Mouse (Mus musculus): ENCODE data around the gene Ubl7. TPM values are rescaled to one million over a fixed set of nuclear protein-coding genes. Genes with fewer than 3 reads are reported as not detected.
"Not testable (repeated sequence)": the region's sequence is repeated elsewhere in the genome, so short reads cannot be mapped to it uniquely, and the experiment has no call there.

Ubl7 gene
- total RNA-seq (2017): 11.9 and 25.7 TPM in 2 replicates

DNA sequence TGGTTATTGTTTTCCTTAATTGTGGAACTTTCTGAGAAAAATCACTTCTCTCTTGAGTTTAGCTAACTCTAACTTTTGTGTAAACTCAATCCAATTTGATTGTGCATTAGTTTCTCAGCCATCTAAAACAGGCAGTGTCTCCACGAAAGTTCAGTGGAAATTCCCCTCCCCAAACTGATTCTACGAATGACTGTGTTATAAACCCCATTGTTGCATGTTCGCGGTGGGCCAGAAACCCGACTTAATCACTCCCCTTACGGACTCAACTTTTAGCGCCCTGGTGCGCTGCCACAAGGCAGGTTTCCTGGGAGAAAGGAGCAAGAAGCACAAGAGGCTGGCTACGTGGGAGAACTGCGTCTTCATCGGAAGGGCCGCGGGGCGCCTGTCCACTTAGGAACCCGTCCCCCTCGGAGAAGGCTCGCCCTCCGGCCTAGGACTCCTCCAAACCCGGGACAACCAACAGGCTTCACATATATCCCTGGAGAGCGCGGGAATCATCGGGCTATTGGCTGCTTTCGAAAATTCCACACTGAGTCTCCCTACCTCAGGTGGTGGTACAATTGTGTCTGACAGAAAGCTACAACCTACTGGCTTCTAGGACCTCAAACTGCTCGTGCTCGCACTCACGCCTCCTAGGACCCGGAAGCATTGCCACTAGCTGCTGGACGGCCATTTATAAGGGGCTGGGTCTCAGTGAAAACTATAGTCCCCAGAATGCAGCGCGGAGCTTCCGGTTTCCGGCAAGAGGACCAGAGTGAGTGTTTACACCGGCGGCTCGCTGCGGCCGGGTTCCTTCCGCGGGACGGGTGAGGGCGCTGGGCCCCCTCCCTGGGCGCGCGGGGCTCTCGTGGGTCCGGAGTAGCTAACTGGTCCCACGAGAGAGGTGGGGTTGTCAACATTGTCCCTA lies at the start of gene Ubl7:
Ubl7 (plus strand) TSS at position 726 of the 907 bp plus-strand sequence.
- peak; percentile 99 for ATAC-seq (replicated peaks; ENCODE audit: low read depth, poor library complexity, severe bottlenecking)

DNA sequence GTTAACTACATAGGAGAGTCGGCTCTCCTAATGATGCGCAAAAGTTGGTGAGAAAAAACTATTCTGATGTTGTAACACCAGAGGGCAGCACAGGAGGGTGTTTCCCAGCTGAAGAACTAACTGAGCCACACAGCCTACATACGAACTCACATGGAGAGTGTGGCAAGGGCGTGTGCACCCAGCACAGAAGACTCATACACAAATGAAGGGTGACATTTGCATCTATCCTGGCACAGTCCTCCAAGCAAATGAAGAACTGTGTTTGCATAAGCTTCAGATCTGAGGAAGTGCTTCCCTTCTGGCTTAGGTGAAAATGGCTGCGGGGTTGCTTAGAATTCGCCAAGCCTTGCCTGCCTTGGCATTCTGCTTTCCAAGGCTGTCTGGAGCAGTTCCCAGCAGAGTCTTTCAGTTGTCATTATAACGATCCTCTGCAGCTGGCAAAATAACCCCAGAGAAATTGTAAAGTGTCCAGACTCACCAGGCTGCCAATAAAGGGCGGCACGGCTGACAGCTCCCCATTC lies 48.8 kb upstream of the Ubl7 start:
- ATAC-seq (replicated peaks; ENCODE audit: low read depth, poor library complexity, severe bottlenecking): peak; percentile 90

DNA sequence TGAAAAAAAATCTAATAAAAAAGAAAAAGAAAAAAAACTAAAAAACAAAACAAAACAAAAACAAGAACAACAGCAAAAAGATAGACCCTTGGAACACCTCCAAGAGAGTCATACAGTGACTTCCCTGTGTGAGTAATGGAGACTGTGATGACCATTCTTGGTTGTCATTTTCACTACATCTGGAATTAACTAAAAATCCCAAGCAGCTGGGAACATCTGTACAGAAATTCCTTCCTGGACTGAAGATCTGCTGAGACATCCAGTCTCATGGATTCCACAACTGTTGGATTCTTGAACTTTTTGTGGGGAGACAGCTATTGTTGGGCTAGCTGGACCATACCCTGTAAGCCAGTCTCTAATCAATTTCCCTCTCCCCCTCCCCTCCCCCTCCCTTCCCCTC lies 46.4 kb upstream of the Ubl7 start:
- ATAC-seq (replicated peaks; ENCODE audit: low read depth, poor library complexity, severe bottlenecking): no peak

DNA sequence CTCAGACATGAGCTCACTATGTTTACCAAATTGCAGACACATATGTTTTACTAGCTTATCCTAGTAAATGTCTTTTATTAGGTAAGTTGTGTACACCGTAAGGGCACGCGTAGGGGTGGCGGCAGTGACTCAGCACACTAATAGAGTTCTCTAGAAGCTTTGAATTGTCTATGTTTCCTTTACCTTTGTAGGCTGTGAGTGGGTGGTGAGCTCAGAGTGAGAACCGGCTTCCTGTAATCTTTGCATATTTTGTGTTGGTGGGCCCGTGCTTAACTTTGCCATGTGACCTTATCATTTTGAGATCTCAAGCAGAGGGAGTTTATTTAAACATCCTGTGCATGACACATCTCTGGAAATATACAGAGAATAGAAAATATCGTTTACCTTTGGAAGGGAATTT lies 44.2 kb upstream of the Ubl7 start:
- ATAC-seq (replicated peaks; ENCODE audit: low read depth, poor library complexity, severe bottlenecking): no peak

DNA sequence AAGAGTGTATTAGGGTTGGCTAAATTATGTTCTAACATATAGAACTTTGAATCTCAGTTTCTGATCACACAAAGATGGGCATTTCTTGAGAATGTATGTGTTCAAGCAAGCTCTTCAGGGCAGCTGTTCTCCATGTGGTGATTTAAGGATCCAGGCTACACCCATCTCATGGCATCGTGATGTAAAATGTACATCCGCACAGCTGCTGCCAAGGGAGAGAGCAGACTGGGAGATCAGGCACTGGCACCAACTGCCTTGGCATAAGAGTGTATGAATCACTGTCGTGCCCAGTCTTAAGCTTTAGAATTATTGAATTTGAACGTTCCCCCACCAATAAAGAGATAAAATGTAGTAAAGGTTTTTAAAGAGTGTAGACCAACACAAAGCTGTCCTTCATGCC lies 43.5 kb upstream of the Ubl7 start:
- ATAC-seq (replicated peaks; ENCODE audit: low read depth, poor library complexity, severe bottlenecking): no peak

DNA sequence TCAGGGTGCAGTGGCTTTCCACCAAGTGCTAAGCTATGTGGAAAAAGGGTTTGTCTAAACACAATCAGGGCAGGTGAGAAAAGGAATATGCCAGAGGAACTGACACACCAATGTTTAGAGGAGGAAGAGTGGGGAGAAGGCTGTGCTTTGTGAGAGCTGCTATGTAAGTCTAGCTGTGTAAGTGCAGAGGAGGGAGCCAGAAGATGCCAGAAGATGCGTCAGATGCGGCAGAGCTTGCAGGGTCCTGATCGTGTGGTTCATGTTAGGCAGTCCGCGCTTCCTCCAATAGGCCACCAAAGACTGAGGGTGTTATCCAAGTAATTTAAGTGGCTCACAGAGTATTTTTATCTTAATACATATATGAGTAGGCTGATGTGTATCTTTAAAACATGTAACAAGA lies 42.9 kb upstream of the Ubl7 start:
- ATAC-seq (replicated peaks; ENCODE audit: low read depth, poor library complexity, severe bottlenecking): no peak

DNA sequence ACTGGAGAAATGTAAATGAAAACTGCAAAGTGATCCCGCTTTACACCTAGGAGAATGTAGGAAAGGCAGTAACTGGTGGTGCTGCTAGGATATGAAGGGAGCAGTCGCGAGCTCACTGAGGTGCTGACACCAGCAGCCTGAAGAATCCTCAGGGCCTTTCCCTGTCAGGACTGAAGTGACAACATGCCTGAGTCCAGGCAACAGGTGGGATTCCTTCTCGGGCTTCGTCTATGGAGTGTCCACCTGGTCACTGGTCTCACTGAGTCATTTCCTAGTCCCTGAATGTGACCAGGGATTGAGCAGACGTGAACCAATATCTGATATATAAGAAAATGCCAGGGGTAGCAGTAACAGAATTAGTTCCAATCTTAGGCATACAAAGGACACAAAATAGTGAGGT lies 42.0 kb upstream of the Ubl7 start:
- ATAC-seq (replicated peaks; ENCODE audit: low read depth, poor library complexity, severe bottlenecking): no peak

DNA sequence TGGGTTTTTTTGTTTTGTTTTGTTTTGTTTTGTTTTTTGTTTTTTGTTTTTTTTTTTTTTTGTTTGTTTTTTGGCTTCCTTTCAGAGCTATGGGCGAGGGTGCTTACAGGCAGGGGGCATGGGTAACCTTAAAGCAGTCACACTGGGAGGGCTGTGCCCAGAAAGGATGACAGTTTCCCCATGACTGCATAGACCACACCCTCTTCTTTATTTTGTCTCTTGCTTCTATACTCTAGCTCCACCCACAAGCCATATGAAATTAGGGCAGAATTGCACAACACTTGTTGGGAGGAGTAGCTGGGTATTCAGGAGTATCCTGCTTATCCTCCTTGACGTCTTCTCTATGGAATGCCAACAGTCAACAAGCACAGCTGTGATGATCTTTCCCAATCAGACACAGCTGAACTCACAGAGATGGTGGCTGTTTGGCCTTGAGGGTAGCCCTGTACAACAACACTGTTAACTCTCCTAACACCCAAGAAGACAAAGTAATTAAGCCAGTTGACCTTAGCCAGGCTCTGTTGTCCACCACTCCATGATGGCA lies 40.4 kb upstream of the Ubl7 start:
- ATAC-seq (replicated peaks; ENCODE audit: low read depth, poor library complexity, severe bottlenecking): no peak

DNA sequence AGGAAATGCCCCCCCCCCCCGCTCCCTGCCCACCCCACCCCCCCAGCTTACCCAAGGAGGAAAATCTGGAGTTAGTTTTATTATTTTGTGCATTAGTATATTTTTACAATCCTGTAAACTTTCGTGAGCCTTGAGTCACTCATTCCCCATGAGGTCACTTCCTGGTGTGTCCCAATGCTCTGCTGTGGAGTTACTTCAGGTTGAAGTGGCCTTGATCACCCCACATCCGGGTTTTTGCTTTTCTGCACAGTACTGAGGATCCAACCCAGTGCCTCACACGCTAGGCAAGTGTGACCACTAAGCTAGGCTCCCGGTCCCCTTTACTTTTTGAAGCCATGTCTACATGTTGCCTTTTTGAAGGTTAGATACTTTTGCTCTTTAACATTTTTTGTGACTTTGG lies 36.6 kb upstream of the Ubl7 start:
- 0 out of 2 replicates have a peak, but pooled peaks have one; percentile 25 for ATAC-seq (replicated peaks; ENCODE audit: low read depth, poor library complexity, severe bottlenecking)

DNA sequence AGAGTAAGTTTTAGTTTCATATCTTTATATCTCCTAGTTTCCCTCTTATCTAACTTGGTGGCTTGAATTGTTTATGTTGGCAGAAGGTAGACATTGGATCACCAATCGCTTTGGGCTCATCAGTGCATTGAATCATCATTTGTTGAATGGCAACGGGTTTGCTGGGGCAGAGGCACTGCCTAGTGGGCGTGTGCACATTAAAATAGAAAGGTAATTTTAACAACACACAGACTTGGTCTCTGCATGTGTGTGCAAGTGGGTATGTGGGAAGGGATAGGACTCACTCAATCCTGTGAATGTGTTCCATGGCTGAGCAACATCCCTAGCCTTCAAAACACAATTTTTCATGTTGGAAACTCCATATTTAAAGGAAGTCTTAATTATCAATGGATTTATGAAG lies 35.8 kb upstream of the Ubl7 start:
- ATAC-seq (replicated peaks; ENCODE audit: low read depth, poor library complexity, severe bottlenecking): no peak

DNA sequence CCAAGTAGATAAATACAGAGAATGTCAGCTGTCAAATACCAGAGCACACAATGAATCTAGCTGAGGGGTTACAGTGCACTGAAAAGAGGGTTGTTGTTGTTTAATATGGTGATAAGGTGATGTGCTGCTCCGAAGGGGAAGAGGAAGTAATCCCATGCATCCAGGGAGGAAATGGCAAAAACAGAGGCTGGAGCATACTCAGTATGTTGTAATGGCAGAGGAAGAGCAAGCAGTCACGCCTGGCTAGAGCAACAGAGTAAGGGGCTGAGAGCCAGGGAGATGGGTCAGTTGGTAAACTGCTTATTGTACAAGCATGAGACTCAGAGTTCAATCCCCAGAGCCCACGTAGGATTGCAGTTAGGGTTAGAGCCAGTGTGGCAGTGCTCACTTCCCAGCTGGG lies 31.6 kb upstream of the Ubl7 start:
- 0 out of 2 replicates have a peak, but pooled peaks have one; percentile 15 for ATAC-seq (replicated peaks; ENCODE audit: low read depth, poor library complexity, severe bottlenecking)

DNA sequence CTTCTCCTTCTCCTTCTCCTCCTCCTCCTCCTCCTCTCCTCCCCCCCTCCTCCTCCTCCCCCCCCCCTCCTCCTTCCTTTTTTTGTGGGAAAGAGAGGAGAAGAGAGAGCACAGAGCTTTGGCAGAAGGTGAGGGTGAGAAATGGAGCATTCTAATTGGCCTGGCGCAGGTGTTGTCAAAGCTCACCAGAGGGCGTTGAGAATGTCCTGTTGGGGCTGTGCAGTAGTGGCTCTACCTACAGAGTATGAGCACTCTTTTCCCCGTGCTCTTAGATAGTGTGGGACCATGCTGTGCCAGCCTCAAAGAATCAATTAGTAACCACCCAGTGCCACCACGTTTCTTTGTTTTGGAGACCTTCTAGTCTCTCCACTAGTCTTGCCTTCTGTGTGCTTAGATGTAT lies 30.5 kb upstream of the Ubl7 start:
- ATAC-seq (replicated peaks; ENCODE audit: low read depth, poor library complexity, severe bottlenecking): no peak

DNA sequence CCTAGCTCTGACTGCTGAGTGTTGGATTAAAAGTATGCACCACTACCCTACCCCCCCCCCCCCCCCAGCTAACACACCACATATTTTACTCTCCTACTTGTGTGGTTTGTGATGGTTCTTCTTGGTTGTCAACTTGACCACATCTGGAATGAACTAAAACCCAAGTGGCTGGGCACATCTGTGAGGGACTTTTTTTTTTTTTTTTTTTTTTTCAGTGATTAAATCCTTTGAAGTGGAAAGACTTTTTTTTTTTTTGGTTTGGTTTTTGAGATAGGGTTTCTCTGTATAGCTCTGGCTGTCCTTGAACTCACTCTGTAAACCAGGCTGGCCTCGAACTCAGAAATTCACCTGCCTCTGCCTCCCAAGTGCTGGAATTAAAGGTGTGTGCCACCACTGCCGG lies 29.0 kb upstream of the Ubl7 start:
- ATAC-seq (replicated peaks; ENCODE audit: low read depth, poor library complexity, severe bottlenecking): not testable (repeated sequence)

DNA sequence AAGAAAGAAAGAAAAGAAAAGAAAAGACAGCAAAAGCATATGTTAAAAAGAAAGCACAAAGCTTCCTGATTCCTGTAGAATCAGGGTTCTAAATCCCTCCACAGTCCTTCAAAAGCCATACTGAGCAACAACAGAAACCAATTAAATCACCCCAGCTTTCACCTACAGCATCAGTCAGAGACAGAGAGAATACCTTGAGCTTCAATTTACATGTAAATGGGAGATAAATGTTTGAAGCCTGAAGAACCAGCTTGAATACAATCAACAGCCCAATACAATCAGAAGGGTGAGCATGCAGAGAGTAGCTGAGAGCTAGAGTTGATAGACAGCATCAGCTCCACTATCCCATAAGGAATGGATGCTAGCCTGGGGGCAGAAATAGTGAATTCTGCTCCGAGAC lies 27.4 kb upstream of the Ubl7 start:
- ATAC-seq (replicated peaks; ENCODE audit: low read depth, poor library complexity, severe bottlenecking): no peak

DNA sequence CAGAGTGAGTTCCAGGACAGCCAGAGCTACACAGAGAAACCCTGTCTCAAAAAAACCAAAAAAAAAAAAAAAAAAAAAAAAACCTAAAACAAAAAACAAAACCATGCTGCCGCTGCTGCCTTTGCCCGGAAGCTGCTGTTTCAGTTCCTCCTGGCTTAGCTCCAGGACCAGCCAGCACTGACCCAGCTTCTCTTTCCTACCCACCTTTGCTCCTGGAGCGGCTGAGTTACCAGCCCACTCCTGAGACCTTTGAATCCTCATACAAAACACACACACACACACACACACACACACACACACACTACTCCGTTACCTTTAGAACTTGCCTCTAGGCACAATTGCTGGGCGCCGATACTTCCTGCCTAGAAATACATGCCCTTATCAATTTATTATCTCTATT lies 22.7 kb upstream of the Ubl7 start:
- peak; percentile 71 for ATAC-seq (replicated peaks; ENCODE audit: low read depth, poor library complexity, severe bottlenecking)

DNA sequence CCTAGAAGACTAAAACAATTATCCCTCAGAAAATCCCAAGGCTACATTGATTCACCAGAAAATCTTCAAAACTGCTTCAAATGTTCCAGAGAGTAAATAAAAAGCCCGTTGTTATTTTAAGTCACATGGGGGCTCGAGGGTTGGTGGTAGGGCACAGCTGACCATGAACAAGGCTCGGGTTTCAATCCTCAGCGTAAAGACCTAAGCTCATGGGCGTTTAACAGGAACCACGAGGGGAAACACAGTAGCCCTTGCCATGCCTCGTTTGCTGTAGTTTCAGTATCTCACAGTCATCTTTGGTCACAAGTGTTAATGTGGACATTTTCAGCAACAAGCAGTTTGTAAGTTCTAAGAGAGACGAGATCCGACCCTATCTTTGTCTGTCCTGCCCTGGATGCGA lies 10.3 kb upstream of the Ubl7 start:
- ATAC-seq (replicated peaks; ENCODE audit: low read depth, poor library complexity, severe bottlenecking): no peak

DNA sequence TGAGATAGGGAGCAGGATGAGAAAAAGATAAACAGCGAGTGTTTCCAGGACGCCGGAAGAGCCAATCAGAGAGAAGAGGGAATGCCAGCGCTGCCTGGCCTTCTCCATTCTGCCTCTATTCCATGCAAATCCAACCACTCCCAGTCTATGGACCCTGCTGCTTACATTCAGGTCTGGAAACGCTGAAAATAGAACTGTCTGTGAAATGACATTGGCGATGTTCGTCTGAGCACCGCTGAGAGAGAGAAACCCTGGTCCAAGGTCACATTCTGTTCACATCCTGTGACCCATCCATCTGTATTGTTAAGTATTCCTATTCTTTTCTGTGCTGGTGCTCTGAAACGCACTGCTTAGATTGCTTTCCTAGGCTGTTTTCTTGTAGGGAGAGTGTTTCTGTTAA lies 9.6 kb upstream of the Ubl7 start:
- ATAC-seq (replicated peaks; ENCODE audit: low read depth, poor library complexity, severe bottlenecking): no peak

DNA sequence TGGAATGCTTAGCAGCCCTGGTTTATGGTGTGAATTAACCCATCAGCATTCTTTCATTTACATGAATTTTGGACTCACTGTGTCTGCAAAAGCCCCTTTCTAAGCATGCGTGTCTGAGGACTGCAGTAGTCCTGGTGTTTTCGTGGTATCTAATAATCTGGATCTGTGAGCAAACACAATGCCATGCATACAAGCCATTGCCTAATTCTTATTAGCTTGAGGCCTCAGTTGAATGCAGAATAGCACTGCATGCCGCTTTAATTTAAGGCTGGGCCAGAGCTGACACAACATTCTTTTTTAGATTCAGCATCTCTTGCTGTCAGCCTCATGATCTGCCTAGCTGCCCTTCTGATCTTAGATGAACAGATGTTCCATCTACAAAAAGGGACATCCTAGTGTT lies 9.2 kb upstream of the Ubl7 start:
- ATAC-seq (replicated peaks; ENCODE audit: low read depth, poor library complexity, severe bottlenecking): no peak

DNA sequence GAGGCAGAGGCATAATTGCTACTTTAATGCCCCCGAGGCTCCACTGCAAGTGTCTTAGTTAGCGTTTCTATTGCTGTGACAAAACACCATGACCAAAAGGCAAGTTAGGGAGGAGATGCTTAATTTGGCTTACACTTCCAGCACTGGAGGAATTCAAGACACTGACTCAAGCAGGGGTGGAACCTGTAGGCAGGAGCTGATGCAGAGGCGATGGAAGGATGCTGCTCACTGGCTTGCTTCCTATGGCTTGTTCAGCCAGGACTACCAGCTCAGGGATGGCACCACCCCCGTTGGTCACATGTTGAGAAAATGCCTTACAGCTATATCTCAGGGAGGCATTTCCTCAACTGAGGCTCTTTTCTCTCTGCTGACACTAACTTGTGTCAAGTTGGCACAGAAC lies 8.6 kb upstream of the Ubl7 start:
- ATAC-seq (replicated peaks; ENCODE audit: low read depth, poor library complexity, severe bottlenecking): no peak

DNA sequence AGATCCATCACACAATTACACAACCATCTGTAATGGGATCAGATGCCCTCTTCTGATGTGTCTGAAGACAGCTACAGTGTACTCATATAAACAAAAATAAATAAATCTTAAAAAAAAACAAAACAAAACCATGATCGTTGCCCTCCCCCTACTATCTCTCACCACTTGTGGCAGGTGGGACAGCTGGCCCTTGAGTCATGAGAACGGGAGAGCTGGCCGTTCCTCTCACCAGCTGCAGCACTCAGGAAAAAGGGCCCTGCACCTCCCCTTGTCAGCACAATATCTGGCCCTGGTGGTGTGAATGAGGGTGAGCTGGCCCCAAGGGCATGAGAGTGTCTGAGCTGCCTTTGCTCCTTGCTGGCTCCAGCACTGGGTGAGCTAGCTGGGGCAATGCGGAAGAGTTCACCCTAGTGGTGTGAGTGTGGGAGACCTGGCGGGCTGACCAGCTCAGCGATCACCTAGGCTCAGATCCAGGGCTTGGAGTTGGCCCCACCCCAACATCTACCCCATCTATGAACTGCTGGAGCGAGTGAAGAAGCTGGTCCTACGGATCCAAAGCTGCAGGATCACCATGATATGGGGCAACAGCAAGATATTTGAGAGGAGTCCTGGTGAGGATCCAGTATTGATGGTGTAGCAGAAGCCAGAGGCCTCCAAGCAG lies 7.1 kb upstream of the Ubl7 start:
- no peak for ATAC-seq (replicated peaks; ENCODE audit: low read depth, poor library complexity, severe bottlenecking)

DNA sequence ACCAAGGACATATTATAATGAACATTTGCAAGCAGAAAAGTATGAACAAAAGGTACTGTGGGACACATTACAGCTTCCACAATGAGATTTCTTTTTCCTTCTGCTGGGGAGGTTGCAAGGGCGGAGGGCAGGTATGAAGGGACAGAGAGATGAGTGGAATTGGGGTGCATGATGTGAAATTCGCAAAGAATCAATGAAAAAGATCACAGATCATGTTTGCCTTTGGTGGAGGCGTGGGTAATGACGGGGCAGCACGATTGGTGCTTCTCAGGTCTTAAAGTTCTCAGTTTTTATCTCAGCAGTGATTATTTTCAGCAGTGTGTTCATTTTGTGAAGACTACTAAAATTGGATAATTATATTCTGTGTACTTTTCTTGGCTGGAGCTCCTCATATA lies 6.5 kb upstream of the Ubl7 start:
- no peak for ATAC-seq (replicated peaks; ENCODE audit: low read depth, poor library complexity, severe bottlenecking)
